Mouse (Mus musculus): ENCODE results near the gene Stk38.

Gene Stk38

GRCm38 (mm10) chr17:28924957-28925595 lies 82.7 kb downstream of the Stk38 start:
- DNase-seq = no peak

GRCm38 (mm10) chr17:28922096-28922495 lies 85.7 kb downstream of the Stk38 start:
- no peak for DNase-seq

- DNase-seq = no peak
Observed at GRCm38 (mm10) chr17:28921086-28921485, 86.7 kb downstream of the Stk38 start.
